Mouse (Mus musculus): Measurements from ENCODE around the gene Sccpdh.

Gene Sccpdh

DNA sequence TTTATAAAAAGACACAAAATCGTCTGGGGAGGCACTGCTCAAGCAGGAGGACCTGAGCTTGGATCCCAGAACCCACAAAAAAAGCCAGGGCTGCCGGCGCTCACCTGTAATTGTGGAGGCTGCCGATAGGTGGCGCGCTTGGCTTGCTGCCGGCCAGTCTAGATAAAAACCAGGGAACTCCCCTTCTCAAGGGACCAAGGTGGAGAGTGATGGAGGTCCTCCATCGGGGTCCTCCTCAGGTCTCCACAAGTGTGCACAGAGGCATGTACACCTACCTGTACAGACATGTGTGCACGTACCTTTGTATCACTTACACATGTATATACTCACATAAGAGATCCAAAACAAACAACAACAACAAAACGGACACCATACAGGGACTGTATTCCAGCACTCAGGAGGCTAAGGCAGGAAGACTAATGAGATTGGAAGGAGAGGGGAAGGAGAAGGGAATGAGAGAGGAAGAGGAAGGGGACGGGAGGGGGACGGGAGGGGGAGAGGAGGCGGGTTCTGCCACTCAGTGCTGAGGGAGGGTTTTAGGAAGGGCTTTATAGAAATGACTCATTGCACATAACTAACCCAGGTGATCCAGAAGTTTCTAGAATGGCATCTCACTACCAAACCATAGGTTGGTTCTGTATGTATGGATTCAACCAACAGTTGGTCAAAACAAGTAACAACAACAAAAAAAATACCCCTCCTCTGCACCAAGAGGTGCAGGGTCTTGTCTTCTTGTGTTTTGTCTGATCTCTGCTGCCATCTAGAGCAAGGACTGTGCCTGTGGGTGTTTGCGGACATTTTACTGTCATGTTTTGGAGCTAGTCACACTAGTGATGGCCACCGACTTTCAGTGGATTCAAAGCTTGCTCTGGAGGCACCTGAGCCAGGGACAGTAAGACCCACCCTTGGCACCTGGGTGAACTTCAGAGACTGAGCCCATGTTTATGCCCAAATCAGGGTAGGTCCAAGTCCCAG is 66.8 kb downstream of the Sccpdh start:
- DNase-seq (ENCODE audit: low read depth, low spot score) = no peak

DNA sequence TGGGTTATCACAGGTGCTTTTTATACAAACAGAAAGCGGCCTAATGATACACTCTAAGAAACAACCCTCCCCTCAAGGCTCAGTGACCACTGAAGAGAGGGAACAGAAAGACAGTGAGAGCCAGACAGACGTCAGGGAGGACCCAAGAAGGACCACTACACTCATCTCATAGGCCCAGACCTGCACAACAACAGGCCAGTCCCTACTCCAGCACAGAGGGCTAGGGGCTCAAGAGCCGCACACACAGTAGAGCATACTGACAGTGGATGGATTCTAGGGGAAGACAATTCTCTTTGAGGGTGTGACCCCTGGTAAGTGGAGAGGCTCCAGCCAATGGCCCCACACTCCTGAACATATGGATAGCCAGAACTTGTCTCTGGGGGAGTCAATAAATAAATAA is 68.5 kb downstream of the Sccpdh start:
- no peak for DNase-seq (ENCODE audit: low read depth, low spot score)
